Mouse (Mus musculus): ENCODE measurements around the gene Tenm2. TPM values are rescaled to one million over a fixed set of nuclear protein-coding genes. Genes with fewer than 3 reads are reported as not detected.

The Tenm2 gene
- polyA plus RNA-seq, 1 experiment from 2014 or later, result 77.0 TPM

GRCm38 (mm10) chr11:36727800-36728199 is 508.0 kb downstream of the Tenm2 start:
- Histone ChIP-seq H3K27ac (ENCODE audit: low read length) (no peak overlapping the region), H3K36me3 (ENCODE audit: control insufficient read depth, insufficient read depth, low read length) (no peaks in the 10 kb centered on the region), H3K4me1 (ENCODE audit: control insufficient read depth, insufficient read depth, low read length) (no peaks in the 10 kb centered on the region), H3K4me2 (ENCODE audit: low read length) (no peak overlapping the region), H3K27me3 (ENCODE audit: control insufficient read depth, insufficient read depth, low read depth, low read length) (no peaks in the 10 kb centered on the region), H3K9me3 (replicated peaks; ENCODE audit: control insufficient read depth, low read length, poor library complexity, severe bottlenecking) (no peaks in the 10 kb centered on the region), H3K9ac (ENCODE audit: low read depth, low read length) (no peak overlapping the region), H3K4me3 (ENCODE audit: low read depth, low read length) (no peak overlapping the region)
- no peak for ATAC-seq
- whole genome bisulfite sequencing, result 76% methylated on average over 3 of the region's 3 CpGs

GRCm38 (mm10) chr11:36702881-36703280 is 532.9 kb downstream of the Tenm2 start:
- Histone ChIP-seq H3K4me2 (ENCODE audit: low read length) (no peak overlapping the region), H3K27me3 (ENCODE audit: control insufficient read depth, insufficient read depth, low read depth, low read length) (no peaks in the 10 kb centered on the region), H3K9ac (ENCODE audit: low read depth, low read length) (no peak overlapping the region), H3K27ac (ENCODE audit: low read length) (no peak overlapping the region), H3K4me1 (ENCODE audit: control insufficient read depth, insufficient read depth, low read length) (peaks cover 6% of the 10 kb centered on the region; the same call in 1 of the 2 replicates), H3K9me3 (replicated peaks; ENCODE audit: control insufficient read depth, low read length, poor library complexity, severe bottlenecking) (no peaks in the 10 kb centered on the region), H3K4me3 (ENCODE audit: low read depth, low read length) (no peak overlapping the region), H3K36me3 (ENCODE audit: control insufficient read depth, insufficient read depth, low read length) (no peaks in the 10 kb centered on the region)
- ATAC-seq, result no peak
- WGBS, result 93% methylated on average over 2 of the region's 2 CpGs

GRCm38 (mm10) chr11:36700951-36701350 is 534.8 kb downstream of the Tenm2 start:
- H3K4me2 ChIP-seq (ENCODE audit: low read length), result no peak overlapping the region
- no peaks in the 10 kb centered on the region for H3K36me3 ChIP-seq (ENCODE audit: control insufficient read depth, insufficient read depth, low read length)
- peaks cover 12% of the 10 kb centered on the region for H3K4me1 ChIP-seq (ENCODE audit: control insufficient read depth, insufficient read depth, low read length)
- no peak overlapping the region for H3K4me3 ChIP-seq (ENCODE audit: low read depth, low read length)
- no peak for ATAC-seq
- H3K9ac ChIP-seq (ENCODE audit: low read depth, low read length), result no peak overlapping the region
- WGBS, result 81% methylated on average over 3 of the region's 3 CpGs
- H3K27ac ChIP-seq (ENCODE audit: low read length), result no peak overlapping the region
- H3K9me3 ChIP-seq (replicated peaks; ENCODE audit: control insufficient read depth, low read length, poor library complexity, severe bottlenecking), result no peaks in the 10 kb centered on the region
- H3K27me3 ChIP-seq (ENCODE audit: control insufficient read depth, insufficient read depth, low read depth, low read length), result no peaks in the 10 kb centered on the region

GRCm38 (mm10) chr11:36700131-36700530 is 535.6 kb downstream of the Tenm2 start:
- no peak overlapping the region for H3K9ac ChIP-seq (ENCODE audit: low read depth, low read length)
- no peaks in the 10 kb centered on the region for H3K27me3 ChIP-seq (ENCODE audit: control insufficient read depth, insufficient read depth, low read depth, low read length)
- H3K4me1 ChIP-seq (ENCODE audit: control insufficient read depth, insufficient read depth, low read length), result peaks cover 15% of the 10 kb centered on the region
- no peak overlapping the region for H3K4me3 ChIP-seq (ENCODE audit: low read depth, low read length)
- no peaks in the 10 kb centered on the region for H3K36me3 ChIP-seq (ENCODE audit: control insufficient read depth, insufficient read depth, low read length)
- H3K9me3 ChIP-seq (replicated peaks; ENCODE audit: control insufficient read depth, low read length, poor library complexity, severe bottlenecking), result no peaks in the 10 kb centered on the region
- ATAC-seq, result no peak
- no peak overlapping the region for H3K27ac ChIP-seq (ENCODE audit: low read length)
- 80% methylated on average over 6 of the region's 6 CpGs for WGBS
- H3K4me2 ChIP-seq (ENCODE audit: low read length), result no peak overlapping the region

- peaks cover 22% of the 10 kb centered on the region for H3K4me1 ChIP-seq (ENCODE audit: control insufficient read depth, insufficient read depth, low read length)
- ATAC-seq, result no peak
- H3K4me2 ChIP-seq (ENCODE audit: low read length), result no peak overlapping the region
- H3K9me3 ChIP-seq (replicated peaks; ENCODE audit: control insufficient read depth, low read length, poor library complexity, severe bottlenecking), result no peaks in the 10 kb centered on the region
- H3K27ac ChIP-seq (ENCODE audit: low read length), result no peak overlapping the region
- no peak overlapping the region for H3K4me3 ChIP-seq (ENCODE audit: low read depth, low read length)
- 52% methylated on average over 7 of the region's 7 CpGs for WGBS
- no peak overlapping the region for H3K9ac ChIP-seq (ENCODE audit: low read depth, low read length)
- H3K27me3 ChIP-seq (ENCODE audit: control insufficient read depth, insufficient read depth, low read depth, low read length), result no peaks in the 10 kb centered on the region
- H3K36me3 ChIP-seq (ENCODE audit: control insufficient read depth, insufficient read depth, low read length), result no peaks in the 10 kb centered on the region
Observed at GRCm38 (mm10) chr11:36698268-36698667, 537.5 kb downstream of the Tenm2 start.

- Histone ChIP-seq H3K9ac (ENCODE audit: low read depth, low read length) (no peak overlapping the region), H3K9me3 (replicated peaks; ENCODE audit: control insufficient read depth, low read length, poor library complexity, severe bottlenecking) (no peaks in the 10 kb centered on the region), H3K36me3 (ENCODE audit: control insufficient read depth, insufficient read depth, low read length) (no peaks in the 10 kb centered on the region), H3K4me1 (ENCODE audit: control insufficient read depth, insufficient read depth, low read length) (peaks cover 22% of the 10 kb centered on the region), H3K4me3 (ENCODE audit: low read depth, low read length) (no peak overlapping the region), H3K27me3 (ENCODE audit: control insufficient read depth, insufficient read depth, low read depth, low read length) (no peaks in the 10 kb centered on the region), H3K4me2 (ENCODE audit: low read length) (no peak overlapping the region), H3K27ac (ENCODE audit: low read length) (peak overlapping the region; percentile 30; the same call in 1 of the 2 replicates)
- no peak for ATAC-seq
- WGBS, result 54% methylated on average over 8 of the region's 8 CpGs
Observed at GRCm38 (mm10) chr11:36697816-36698215, 537.9 kb downstream of the Tenm2 start.

GRCm38 (mm10) chr11:36697021-36697639 is 538.6 kb downstream of the Tenm2 start:
- H3K27ac ChIP-seq (ENCODE audit: low read length), result peak overlapping the region; percentile 30; the same call in 1 of the 2 replicates
- no peak overlapping the region for H3K9ac ChIP-seq (ENCODE audit: low read depth, low read length)
- no peaks in the 10 kb centered on the region for H3K36me3 ChIP-seq (ENCODE audit: control insufficient read depth, insufficient read depth, low read length)
- WGBS, result 10% methylated on average over 10 of the region's 10 CpGs
- no peaks in the 10 kb centered on the region for H3K27me3 ChIP-seq (ENCODE audit: control insufficient read depth, insufficient read depth, low read depth, low read length)
- peak overlapping the region; percentile 18; the same call in 1 of the 2 replicates for H3K4me2 ChIP-seq (ENCODE audit: low read length)
- peaks cover 22% of the 10 kb centered on the region for H3K4me1 ChIP-seq (ENCODE audit: control insufficient read depth, insufficient read depth, low read length)
- peak; percentile 85 for ATAC-seq
- H3K4me3 ChIP-seq (ENCODE audit: low read depth, low read length), result no peak overlapping the region
- H3K9me3 ChIP-seq (replicated peaks; ENCODE audit: control insufficient read depth, low read length, poor library complexity, severe bottlenecking), result no peaks in the 10 kb centered on the region

GRCm38 (mm10) chr11:36694810-36695209 is 541.0 kb downstream of the Tenm2 start:
- peak overlapping the region; percentile 57 for H3K27ac ChIP-seq (ENCODE audit: low read length)
- no peak overlapping the region for H3K9ac ChIP-seq (ENCODE audit: low read depth, low read length)
- peaks cover 17% of the 10 kb centered on the region for H3K4me1 ChIP-seq (ENCODE audit: control insufficient read depth, insufficient read depth, low read length)
- H3K9me3 ChIP-seq (replicated peaks; ENCODE audit: control insufficient read depth, low read length, poor library complexity, severe bottlenecking), result no peaks in the 10 kb centered on the region
- WGBS, result 32% methylated on average over 8 of the region's 8 CpGs
- no peak for ATAC-seq
- H3K4me2 ChIP-seq (ENCODE audit: low read length), result peak overlapping the region; percentile 34
- H3K27me3 ChIP-seq (ENCODE audit: control insufficient read depth, insufficient read depth, low read depth, low read length), result no peaks in the 10 kb centered on the region
- H3K36me3 ChIP-seq (ENCODE audit: control insufficient read depth, insufficient read depth, low read length), result no peaks in the 10 kb centered on the region
- no peak overlapping the region for H3K4me3 ChIP-seq (ENCODE audit: low read depth, low read length)

GRCm38 (mm10) chr11:36692637-36693036 is 543.1 kb downstream of the Tenm2 start:
- H3K9ac ChIP-seq (ENCODE audit: low read depth, low read length), result no peak overlapping the region
- WGBS, result 77% methylated on average over 3 of the region's 3 CpGs
- no peak for ATAC-seq
- no peaks in the 10 kb centered on the region for H3K36me3 ChIP-seq (ENCODE audit: control insufficient read depth, insufficient read depth, low read length)
- no peak overlapping the region for H3K4me3 ChIP-seq (ENCODE audit: low read depth, low read length)
- H3K27ac ChIP-seq (ENCODE audit: low read length), result no peak overlapping the region
- peaks cover 17% of the 10 kb centered on the region for H3K4me1 ChIP-seq (ENCODE audit: control insufficient read depth, insufficient read depth, low read length)
- H3K27me3 ChIP-seq (ENCODE audit: control insufficient read depth, insufficient read depth, low read depth, low read length), result no peaks in the 10 kb centered on the region
- no peak overlapping the region for H3K4me2 ChIP-seq (ENCODE audit: low read length)
- H3K9me3 ChIP-seq (replicated peaks; ENCODE audit: control insufficient read depth, low read length, poor library complexity, severe bottlenecking), result no peaks in the 10 kb centered on the region
